Mouse (Mus musculus) urinary bladder, adult 2 months (tissue): ENCODE measurements around the gene Olfr1018. TPM values are rescaled to one million over a fixed set of nuclear protein-coding genes. Genes with fewer than 3 reads are reported as not detected.

Source experiments
- DNase-seq: peaks from one replicate; pipeline ENCODE4 v3.0.0; 2022; ENCODE audit warnings: low spot score
- polyA plus RNA-seq: library from polyadenylated mRNA; depleted of rRNA; stranded (reverse); fragments of >200 nt; gene quantifications from 2 replicates; pipeline ENCODE4 v1.2.3, GENCODE M21; 2012; rRNA removed

The Olfr1018 gene
- polyA plus RNA-seq: not detected in 2 replicates

GRCm38 (mm10) chr2:85818179-85818578, at the start of gene Olfr1018:
Olfr1018 (plus strand) TSS chr2:85818479.
- DNase-seq: no peak

- no peak for DNase-seq
Observed at GRCm38 (mm10) chr2:85772413-85772812, 45.9 kb upstream of the Olfr1018 start, which contains the start of gene Olfr1014. Olfr1014 (plus strand) TSS chr2:85772713.

- DNase-seq: no peak
Observed at GRCm38 (mm10) chr2:85781717-85782116, 36.6 kb upstream of the Olfr1018 start, which contains the start of gene Olfr1015. Olfr1015 (plus strand) TSS chr2:85782017.

GRCm38 (mm10) chr2:85792331-85792730, 25.9 kb upstream of the Olfr1018 start:
- no peak for DNase-seq

- DNase-seq: no peak
Observed at GRCm38 (mm10) chr2:85802444-85802843, 15.8 kb upstream of the Olfr1018 start, which contains the start of gene Olfr1016. Olfr1016 (minus strand) TSS chr2:85802544.

- no peak for DNase-seq
Observed at GRCm38 (mm10) chr2:85804501-85804900, 13.8 kb upstream of the Olfr1018 start.

GRCm38 (mm10) chr2:85845383-85845782, 27.1 kb downstream of the Olfr1018 start, which contains the start of gene Olfr1019:
Olfr1019 (minus strand) TSS chr2:85845483.
- DNase-seq: no peak

GRCm38 (mm10) chr2:85846730-85847129, 28.5 kb downstream of the Olfr1018 start, which contains the start of gene Olfr1020:
Olfr1020 (plus strand) TSS chr2:85847030.
- DNase-seq: no peak

GRCm38 (mm10) chr2:85868294-85868693, 50.0 kb downstream of the Olfr1018 start, which contains the start of gene Olfr1022:
Olfr1022 (plus strand) TSS chr2:85868594.
- no peak for DNase-seq

Other genes starting within 250 kb of the Olfr1018 start
- gene Olfr996, start 239.3 kb upstream of the Olfr1018 start, polyA plus RNA-seq: not detected in 2 replicates
- not detected in 2 replicates for gene Olfr998, start 229.5 kb upstream of the Olfr1018 start, polyA plus RNA-seq
- gene Olfr1000, start 206.6 kb upstream of the Olfr1018 start, polyA plus RNA-seq: not detected in 2 replicates
- gene Olfr1002, start 167.8 kb upstream of the Olfr1018 start, polyA plus RNA-seq: not detected in 2 replicates
- gene Olfr154, start 154.0 kb upstream of the Olfr1018 start, polyA plus RNA-seq: not detected in 2 replicates
- gene Olfr1006, start 139.7 kb upstream of the Olfr1018 start, polyA plus RNA-seq: not detected in 2 replicates
- not detected in 2 replicates for gene Olfr1008, start 129.0 kb upstream of the Olfr1018 start, polyA plus RNA-seq
- gene Olfr1009, start 103.1 kb upstream of the Olfr1018 start, polyA plus RNA-seq: not detected in 2 replicates
- gene Olfr1012, start 55.7 kb upstream of the Olfr1018 start, polyA plus RNA-seq: not detected in 2 replicates
- not detected in 2 replicates for gene Olfr1013, start 51.4 kb upstream of the Olfr1018 start, polyA plus RNA-seq
- not detected in 2 replicates for gene Olfr1014, start 45.8 kb upstream of the Olfr1018 start, polyA plus RNA-seq
- not detected in 2 replicates for gene Olfr1015, start 36.5 kb upstream of the Olfr1018 start, polyA plus RNA-seq
- not detected in 2 replicates for gene Olfr1016, start 15.9 kb upstream of the Olfr1018 start, polyA plus RNA-seq
- not detected in 2 replicates for gene Olfr1019, start 27.0 kb downstream of the Olfr1018 start, polyA plus RNA-seq
- not detected in 2 replicates for gene Olfr1020, start 28.6 kb downstream of the Olfr1018 start, polyA plus RNA-seq
- not detected in 2 replicates for gene Olfr1022, start 50.1 kb downstream of the Olfr1018 start, polyA plus RNA-seq
- gene Olfr1023, start 67.2 kb downstream of the Olfr1018 start, polyA plus RNA-seq: not detected in 2 replicates
- not detected in 2 replicates for gene Olfr1024, start 86.6 kb downstream of the Olfr1018 start, polyA plus RNA-seq
- gene Olfr1025-ps1, start 96.7 kb downstream of the Olfr1018 start, polyA plus RNA-seq: not detected in 2 replicates
- gene Olfr1026, start 103.1 kb downstream of the Olfr1018 start, polyA plus RNA-seq: not detected in 2 replicates
- not detected in 2 replicates for gene Olfr1028, start 132.0 kb downstream of the Olfr1018 start, polyA plus RNA-seq
- 0.04 TPM in 1 of 2 replicates, not detected in the other for gene Olfr1029, start 155.4 kb downstream of the Olfr1018 start, polyA plus RNA-seq
- not detected in 2 replicates for gene Olfr1030, start 160.8 kb downstream of the Olfr1018 start, polyA plus RNA-seq
- gene Olfr1031, start 171.8 kb downstream of the Olfr1018 start, polyA plus RNA-seq: not detected in 2 replicates
- not detected in 2 replicates for gene Olfr1032, start 187.1 kb downstream of the Olfr1018 start, polyA plus RNA-seq
- gene Olfr1033, start 202.2 kb downstream of the Olfr1018 start, polyA plus RNA-seq: 3.9 and 4.5 TPM in 2 replicates
- 0.68 and 0.85 TPM in 2 replicates for gene Olfr1034, start 227.4 kb downstream of the Olfr1018 start, polyA plus RNA-seq